Mouse (Mus musculus) embryonic fibroblast, embryonic 13.5 days (primary cell): ENCODE data around the gene Itgb5. TPM values are rescaled to one million over a fixed set of nuclear protein-coding genes. Genes with fewer than 3 reads are reported as not detected.

Experiments
- H3K27ac ChIP-seq: 2 replicates; pipeline ENCODE4 v1.5.1; 2012; ENCODE audit warnings: low read length, control low read depth, inconsistent platforms; ENCODE audit not compliant: insufficient read depth
- H3K4me1 ChIP-seq: 2 replicates; pipeline ENCODE4 v1.6.1; 2011; ENCODE audit warnings: low read length; ENCODE audit not compliant: control insufficient read depth, insufficient read depth
- H3K4me3 ChIP-seq: 2 replicates; pipeline ENCODE4 v1.5.1; 2011; ENCODE audit warnings: mild to moderate bottlenecking, control low read depth, low read length; ENCODE audit not compliant: insufficient read depth
- CTCF ChIP-seq: IDR thresholded peaks from 2 replicates; pipeline ENCODE4 v1.5.1; 2011; ENCODE audit warnings: mild to moderate bottlenecking, control low read depth, low read length, moderate library complexity, borderline replicate concordance; ENCODE audit not compliant: insufficient read depth
- POLR2A ChIP-seq: IDR thresholded peaks from 2 replicates; pipeline ENCODE4 v1.6.1; 2011; ENCODE audit warnings: low read depth, mild to moderate bottlenecking, control low read depth, low read length, moderate library complexity
- polyA plus RNA-seq: library from polyadenylated mRNA; stranded (reverse); fragments of >200 nt; gene quantifications from 2 replicates; pipeline ENCODE4 v1.2.4, GENCODE M21; 2011; ENCODE audit warnings: low read depth; ENCODE audit not compliant: missing spikeins, insufficient read length

The Itgb5 gene
- polyA plus RNA-seq, 1 experiment, result 348 TPM

- H3K27ac ChIP-seq, result no peak overlapping the region
- 0 out of 2 replicates have a peak, but pooled peaks cover 2% of the 10 kb centered on the region for H3K4me1 ChIP-seq
- no peak overlapping the region for H3K4me3 ChIP-seq
- TF ChIP-seq POLR2A, result no peak
- no peak for TF ChIP-seq CTCF
These were observed 161.2 kb downstream of the Itgb5 start for GRCm38 (mm10) chr16:33990712-33991111.

DNA sequence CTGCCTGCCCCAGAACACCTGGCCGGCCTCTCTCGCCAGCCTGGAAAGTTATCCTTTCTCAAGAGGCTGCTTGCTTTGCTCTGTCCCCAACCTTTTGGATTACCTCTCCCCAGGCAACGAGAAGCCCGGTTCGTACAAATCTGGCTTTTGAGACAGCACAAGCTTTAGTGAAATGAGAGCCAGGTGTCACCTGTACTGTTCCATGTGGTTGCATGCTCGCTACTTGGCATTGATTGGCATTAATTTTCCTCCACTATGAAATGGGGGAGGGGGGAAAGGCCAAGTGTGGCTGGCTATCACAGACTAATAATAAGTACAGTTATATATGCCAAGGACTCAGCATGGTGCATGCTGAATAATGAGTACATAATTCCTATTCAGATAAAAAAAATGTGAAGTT is 164.9 kb downstream of the Itgb5 start:
- Histone ChIP-seq H3K27ac (no peak overlapping the region), H3K4me3 (no peak overlapping the region), H3K4me1 (0 out of 2 replicates have a peak, but pooled peaks cover 2% of the 10 kb centered on the region)
- TF ChIP-seq POLR2A (no peak), CTCF (no peak)

DNA sequence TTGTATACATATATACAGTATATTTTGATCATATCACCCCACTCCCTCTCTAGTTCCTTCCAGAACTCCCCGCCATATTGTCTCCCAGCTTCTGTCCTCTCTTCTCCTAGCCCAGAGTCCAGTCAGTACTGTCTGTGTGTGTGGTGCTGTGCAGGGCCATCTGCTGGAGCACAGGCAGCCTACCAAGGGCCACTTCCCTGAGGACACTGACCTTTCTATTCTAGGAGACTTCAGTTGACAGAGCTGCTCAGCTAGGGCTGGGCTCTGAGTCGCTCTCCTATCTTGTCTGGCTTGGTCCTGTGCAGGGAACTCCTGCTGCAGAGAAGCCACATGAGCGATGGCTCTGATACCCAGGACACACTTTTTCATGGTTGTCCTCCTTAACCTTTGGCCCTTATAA is 166.0 kb downstream of the Itgb5 start:
- peaks cover 4% of the 10 kb centered on the region; the same call in 1 of the 2 replicates for H3K4me1 ChIP-seq
- no peak overlapping the region for H3K4me3 ChIP-seq
- no peak for TF ChIP-seq CTCF
- no peak for TF ChIP-seq POLR2A
- H3K27ac ChIP-seq, result no peak overlapping the region

DNA sequence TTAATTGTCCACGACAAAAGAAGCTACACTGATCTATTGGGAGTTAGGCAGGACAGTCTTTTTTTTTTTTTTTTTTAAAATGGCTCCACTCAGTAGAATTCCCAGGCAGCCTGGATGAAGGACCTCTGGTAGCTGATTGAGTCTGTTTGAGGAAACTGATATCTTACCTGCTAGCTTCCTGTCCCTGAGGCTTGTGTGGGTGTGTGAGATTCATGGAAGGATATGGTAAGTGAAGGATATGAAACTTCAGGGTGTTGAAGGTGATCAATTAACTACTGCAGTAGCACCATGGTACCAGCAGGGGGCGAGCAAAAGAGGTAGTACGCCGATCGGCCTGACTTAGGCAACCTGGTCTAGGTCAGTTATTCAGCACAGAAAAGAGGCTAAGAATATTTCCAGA is 166.6 kb downstream of the Itgb5 start:
- Histone ChIP-seq H3K4me1 (peaks cover 5% of the 10 kb centered on the region; the same call in 1 of the 2 replicates), H3K27ac (no peak overlapping the region), H3K4me3 (no peak overlapping the region)
- TF ChIP-seq CTCF (peak; percentile 85; the same call in 1 of the 2 replicates), POLR2A (no peak)

GRCm38 (mm10) chr16:33998011-33998410 is 168.5 kb downstream of the Itgb5 start:
- Histone ChIP-seq H3K4me1 (peaks cover 5% of the 10 kb centered on the region), H3K4me3 (no peak overlapping the region), H3K27ac (no peak overlapping the region)
- TF ChIP-seq CTCF, result no peak
- TF ChIP-seq POLR2A, result no peak

Other genes starting within 250 kb of the Itgb5 start
- gene Heg1, start 145.3 kb upstream of the Itgb5 start, polyA plus RNA-seq, result 32.2 and 33.7 TPM in 2 replicates
- not detected in 2 replicates for gene Muc13, start 35.6 kb upstream of the Itgb5 start, polyA plus RNA-seq
- 23.3 and 25.5 TPM in 2 replicates for gene Umps, start 137.4 kb downstream of the Itgb5 start, polyA plus RNA-seq